Mouse (Mus musculus): Measurements from ENCODE around the gene Tsfm.
"Not testable (repeated sequence)": the region's sequence is repeated elsewhere in the genome, so short reads cannot be mapped to it uniquely, and the experiment has no call there.

- not testable (repeated sequence) for TF ChIP-seq CTCF, POLR2A (IDR thresholded peaks at IDR 0.05; ENCODE audit: insufficient read depth, low read depth, low read length)
These were observed 31.5 kb upstream of the Tsfm start for GRCm38 (mm10) chr10:127062101-127062500.

All from olfactory bulb, adult 2 months (tissue).